Mouse (Mus musculus) embryonic facial prominence, embryonic 10.5 days (tissue): ENCODE results near the gene Spg20. TPM values are rescaled to one million over a fixed set of nuclear protein-coding genes. Genes with fewer than 3 reads are reported as not detected.

Experiments used
- DNase-seq: peaks from one replicate; pipeline ENCODE4 v3.0.0-alpha.2; 2017; ENCODE audit warnings: low spot score
- H3K27ac ChIP-seq: fragments of 300-500 bp; sonication (generic); replicated peaks from 2 replicates; pipeline ENCODE4 v1.5.1; 2016; ENCODE audit warnings: mild to moderate bottlenecking
- H3K27me3 ChIP-seq: fragments of 300-500 bp; sonication (generic); replicated peaks from 2 replicates; pipeline ENCODE4 v1.6.1; 2016; ENCODE audit warnings: low read depth, mild to moderate bottlenecking; ENCODE audit not compliant: poor library complexity, severe bottlenecking
- H3K36me3 ChIP-seq: fragments of 300-500 bp; sonication (generic); replicated peaks from 2 replicates; pipeline ENCODE4 v1.6.1; 2016; ENCODE audit warnings: mild to moderate bottlenecking, moderate library complexity
- H3K4me1 ChIP-seq: fragments of 300-500 bp; sonication (generic); 2 replicates; pipeline ENCODE4 v1.6.1; 2016
- H3K4me3 ChIP-seq: fragments of 300-500 bp; sonication (generic); 2 replicates; pipeline ENCODE4 v1.5.1; 2016; ENCODE audit warnings: mild to moderate bottlenecking, moderate library complexity
- H3K9me3 ChIP-seq: fragments of 300-500 bp; sonication (generic); 2 replicates; pipeline ENCODE4 v1.6.1; 2016; ENCODE audit warnings: mild to moderate bottlenecking
- WGBS: fragments of 180-500 bp; shearing (Covaris S2); methylation state at CpG from one replicate; pipeline ENCODE4 v1.1.7; 2016; 5-methylcytosine and 5-hydroxymethylcytosine counted together
- polyA plus RNA-seq: library from polyadenylated mRNA; unstranded; fragments of >200 nt; fragmentation: Nextera tagmentation; extraction: Ambion mirVana; gene quantifications from 2 replicates; pipeline ENCODE4 v1.2.1, GENCODE M21; 2016

Gene Spg20
- 72.1 and 75.9 TPM in 2 replicates for polyA plus RNA-seq

DNA sequence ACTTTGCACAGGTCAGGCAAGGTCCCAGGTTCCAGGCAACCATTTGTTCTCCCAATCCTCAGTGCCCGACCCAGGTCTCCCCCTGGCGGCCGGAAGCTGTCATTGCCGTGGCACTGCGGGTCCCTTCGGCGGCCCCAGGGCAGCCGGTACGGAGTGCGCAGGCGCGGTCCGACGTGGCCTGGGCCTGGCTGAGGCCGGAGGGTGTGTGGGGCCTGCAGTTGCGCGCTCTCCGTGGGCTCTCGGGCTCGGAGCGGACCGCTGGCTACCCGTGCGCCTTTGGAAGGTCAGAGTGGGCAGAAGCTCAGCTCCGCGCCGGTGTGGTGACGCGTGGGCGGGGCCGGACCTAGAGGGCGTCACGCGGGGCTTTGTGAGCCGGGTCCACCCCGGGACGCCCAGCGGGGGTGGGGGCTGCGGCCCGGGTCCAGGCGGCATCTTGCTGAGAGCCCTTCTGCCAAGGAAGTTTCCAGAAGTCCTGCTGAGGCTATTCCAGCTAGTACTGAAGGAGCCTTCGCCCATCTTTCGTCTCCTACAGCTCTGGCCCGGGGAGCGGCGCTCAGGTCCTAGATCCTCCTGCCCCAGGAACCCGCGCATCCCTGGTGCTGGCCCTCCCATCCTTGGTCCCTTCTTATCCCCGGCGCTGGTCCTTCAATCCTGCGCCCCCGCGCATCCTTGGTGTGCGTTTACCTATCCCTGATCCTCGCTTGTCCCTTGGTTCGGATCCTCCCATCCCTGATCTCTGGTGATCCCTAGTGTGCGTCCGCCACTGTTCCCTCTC, at the start of gene Spg20:
Gene Spg20 (plus strand): TSS at position 174 of the 775 bp plus-strand sequence.
- Histone ChIP-seq H3K4me3 (peak within 1 kb of the TSS; percentile 84), H3K27me3 (no peaks in the 10 kb centered on the region), H3K27ac (peak within 1 kb of the TSS; percentile 97), H3K36me3 (peaks cover 9% of the 10 kb centered on the region), H3K9me3 (no peaks in the 10 kb centered on the region), H3K4me1 (peaks cover 28% of the 10 kb centered on the region)
- DNase-seq = peak; percentile 97
- under 1% methylated on average over 58 of the region's 58 CpGs for WGBS

DNA sequence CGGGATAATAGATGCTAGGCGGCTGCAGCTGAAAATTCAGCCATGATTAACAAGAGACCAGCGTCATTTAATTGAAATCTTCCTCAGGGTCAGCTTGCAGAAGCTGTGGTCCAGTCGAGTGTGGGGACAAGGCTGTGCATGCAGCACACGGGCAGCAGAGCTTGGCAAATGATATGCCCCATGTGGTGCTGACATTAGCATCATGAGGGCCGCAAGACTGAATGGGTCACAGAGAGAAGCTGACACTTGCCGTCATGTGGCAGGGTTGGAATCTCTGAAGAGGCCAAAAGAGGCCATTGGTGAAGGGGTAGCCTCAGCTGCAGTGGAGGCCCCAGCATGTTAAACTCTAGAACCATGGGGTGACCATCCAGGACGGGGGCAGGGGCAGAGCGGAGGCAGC, 49.3 kb upstream of the Spg20 start:
- DNase-seq = no peak
- H3K27me3 ChIP-seq = peaks cover 26% of the 10 kb centered on the region
- no peak overlapping the region for H3K27ac ChIP-seq
- no peaks in the 10 kb centered on the region for H3K4me1 ChIP-seq
- H3K9me3 ChIP-seq = no peaks in the 10 kb centered on the region
- H3K36me3 ChIP-seq = no peaks in the 10 kb centered on the region
- 72% methylated on average over 9 of the region's 9 CpGs for WGBS
- no peak overlapping the region for H3K4me3 ChIP-seq

DNA sequence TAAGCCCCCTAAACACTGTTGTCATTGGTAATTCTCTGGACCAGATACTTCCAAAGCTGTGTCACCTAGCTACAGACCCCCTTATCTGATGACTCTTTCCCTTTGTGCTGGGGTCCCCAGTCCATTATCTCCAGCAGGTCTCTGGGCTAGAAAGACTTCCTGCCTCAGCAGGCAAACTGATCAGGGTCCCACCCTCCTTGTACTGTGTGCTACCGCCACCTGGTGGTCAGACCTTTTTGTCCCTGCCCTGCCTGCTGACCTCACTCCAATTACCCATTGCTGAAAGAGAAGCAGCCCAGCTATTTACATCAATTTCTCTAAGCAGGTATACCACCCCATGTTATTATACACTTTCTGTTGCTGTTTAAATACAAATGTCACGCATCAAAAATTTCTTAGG, 47.5 kb upstream of the Spg20 start:
- Histone ChIP-seq H3K27me3 (peaks cover 16% of the 10 kb centered on the region), H3K4me1 (no peaks in the 10 kb centered on the region), H3K4me3 (no peak overlapping the region), H3K9me3 (no peaks in the 10 kb centered on the region), H3K36me3 (no peaks in the 10 kb centered on the region), H3K27ac (no peak overlapping the region)
- peak; percentile 84 for DNase-seq
- 12% methylated on average over 2 of the region's 2 CpGs for WGBS

DNA sequence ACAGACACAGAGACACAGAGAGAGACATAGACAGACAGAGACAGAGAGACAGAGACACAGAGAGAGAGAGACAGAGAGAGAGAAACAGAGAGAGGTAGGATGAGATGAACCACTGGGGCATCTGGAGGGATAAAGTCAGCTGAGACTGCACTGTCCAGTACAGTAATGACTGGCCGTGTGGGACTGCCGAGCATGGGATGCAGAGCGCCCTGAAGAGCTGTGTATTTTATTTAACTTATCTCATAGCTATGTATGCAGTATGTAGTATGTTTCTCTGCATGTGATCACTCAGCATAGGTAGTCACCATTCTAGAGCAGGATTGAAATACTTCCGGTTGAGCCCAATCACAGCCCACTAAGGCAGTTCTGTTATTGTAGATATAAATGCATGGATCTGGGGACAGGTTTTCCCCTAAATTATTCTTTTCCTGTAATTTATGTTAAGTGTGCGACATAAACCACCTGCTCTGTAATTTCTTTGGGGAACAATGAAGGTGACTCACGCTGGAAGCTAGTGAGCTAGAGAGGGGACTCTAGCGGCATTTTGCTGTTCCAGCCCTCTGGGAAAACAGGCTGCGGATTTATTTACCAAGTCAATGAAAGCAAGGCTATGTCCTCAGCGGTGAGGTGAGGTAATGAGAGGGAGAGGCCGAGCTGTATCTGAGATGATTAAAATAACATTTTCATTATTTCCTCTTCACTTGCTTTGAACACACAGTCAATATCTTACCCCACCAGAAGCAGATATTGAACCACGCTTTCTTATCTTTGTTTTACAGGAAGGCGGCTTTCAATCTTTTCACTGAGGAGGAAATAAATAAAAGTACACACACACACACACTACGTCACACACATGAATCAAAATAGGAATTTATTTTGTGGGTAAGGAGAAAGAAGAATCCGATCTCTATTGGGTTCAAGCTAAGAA, 45.9 kb upstream of the Spg20 start:
- H3K9me3 ChIP-seq = no peaks in the 10 kb centered on the region
- 72% methylated on average over 14 of the region's 14 CpGs for WGBS
- H3K27me3 ChIP-seq = peaks cover 14% of the 10 kb centered on the region
- H3K4me3 ChIP-seq = no peak overlapping the region
- DNase-seq = no peak
- H3K4me1 ChIP-seq = no peaks in the 10 kb centered on the region
- no peaks in the 10 kb centered on the region for H3K36me3 ChIP-seq
- H3K27ac ChIP-seq = no peak overlapping the region

DNA sequence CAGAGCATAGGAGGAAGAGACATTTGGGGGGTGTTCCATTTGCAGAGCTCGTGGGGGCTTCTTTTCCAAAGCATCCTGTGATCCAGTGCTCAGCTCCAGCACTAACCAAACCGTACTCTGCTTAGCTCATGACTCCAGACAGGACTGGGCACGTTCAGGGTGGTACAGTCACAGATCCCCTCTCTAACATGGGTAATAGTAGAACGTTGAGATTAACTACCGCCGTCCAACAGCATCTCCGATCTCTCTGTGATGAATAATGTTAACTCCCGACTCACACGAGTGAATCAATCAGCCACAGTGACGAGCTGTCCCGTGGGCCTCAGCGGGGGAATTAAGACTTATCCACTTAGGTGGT, 45.3 kb upstream of the Spg20 start:
- WGBS = 74% methylated on average over 12 of the region's 12 CpGs
- no peaks in the 10 kb centered on the region for H3K4me1 ChIP-seq
- no peak for DNase-seq
- no peak overlapping the region for H3K4me3 ChIP-seq
- no peaks in the 10 kb centered on the region for H3K36me3 ChIP-seq
- H3K9me3 ChIP-seq = no peaks in the 10 kb centered on the region
- H3K27ac ChIP-seq = no peak overlapping the region
- peaks cover 14% of the 10 kb centered on the region for H3K27me3 ChIP-seq

DNA sequence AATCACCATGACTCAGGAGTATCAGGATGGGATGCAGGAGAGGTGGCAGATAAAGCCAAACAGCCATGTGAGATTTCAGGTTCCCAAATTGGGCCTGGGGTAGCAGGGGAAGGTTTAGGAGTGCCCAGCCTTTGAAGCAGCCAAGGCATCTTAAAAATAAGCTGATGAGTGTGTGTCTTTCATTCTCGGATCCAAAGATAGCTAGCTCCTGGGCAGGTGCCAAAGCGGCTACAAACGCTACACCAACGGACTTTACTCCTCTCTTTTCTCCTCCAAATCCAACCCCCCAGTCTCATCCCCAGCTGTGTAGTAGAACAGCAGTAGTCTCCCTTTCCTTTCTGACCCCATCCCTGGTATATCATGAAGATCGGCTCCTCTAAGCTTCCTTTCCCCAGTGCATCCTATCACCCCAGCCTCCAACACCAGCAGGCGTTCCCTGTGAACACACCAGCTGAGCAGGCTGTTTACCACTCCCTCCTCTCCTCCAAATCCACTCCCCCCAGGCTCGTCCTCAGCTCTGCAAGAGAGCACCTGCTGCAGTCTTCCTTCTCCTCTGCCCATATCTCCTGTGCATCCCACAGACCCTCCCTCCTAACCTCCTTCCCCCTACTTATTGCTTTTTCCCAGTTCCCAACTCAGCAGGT, 44.0 kb upstream of the Spg20 start:
- Histone ChIP-seq H3K27me3 (peaks cover 14% of the 10 kb centered on the region), H3K4me1 (no peaks in the 10 kb centered on the region), H3K9me3 (no peaks in the 10 kb centered on the region), H3K27ac (no peak overlapping the region), H3K4me3 (no peak overlapping the region), H3K36me3 (no peaks in the 10 kb centered on the region)
- no peak for DNase-seq
- 36% methylated on average over 7 of the region's 7 CpGs for whole genome bisulfite sequencing

DNA sequence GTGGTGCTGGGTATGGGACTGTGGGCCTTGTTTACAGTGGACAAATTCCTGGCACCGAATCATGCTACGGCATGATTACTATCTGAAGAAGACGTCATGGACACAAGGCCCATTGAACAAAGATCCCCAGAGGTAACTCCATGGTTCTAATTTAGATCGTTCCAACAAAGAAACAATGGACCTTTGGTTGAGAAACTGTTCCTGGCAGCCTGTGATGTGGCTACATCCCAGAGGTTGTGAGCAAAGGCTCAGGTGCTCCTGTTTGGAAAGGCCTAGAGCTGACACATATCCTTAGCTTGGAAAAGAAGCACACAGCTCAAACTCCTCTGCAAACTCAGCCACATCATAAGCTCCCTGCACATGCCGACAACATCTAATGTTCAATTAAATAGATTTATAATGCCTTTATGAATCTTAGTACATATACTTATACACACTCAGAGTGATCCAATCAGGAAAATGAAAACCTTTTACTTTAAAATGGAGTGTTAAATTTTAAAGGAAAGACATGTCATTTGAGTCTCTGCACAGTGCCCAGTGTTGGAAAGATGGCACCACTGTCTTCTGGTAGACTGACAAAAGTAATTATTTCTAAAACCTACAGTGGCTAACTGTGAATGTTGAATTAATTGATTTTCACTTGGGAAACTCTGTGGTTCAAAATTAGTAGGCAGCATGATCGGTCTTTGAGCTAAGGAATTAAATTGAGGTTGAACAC, 37.2 kb upstream of the Spg20 start:
- H3K9me3 ChIP-seq = no peaks in the 10 kb centered on the region
- H3K4me3 ChIP-seq = no peak overlapping the region
- DNase-seq = no peak
- H3K36me3 ChIP-seq = no peaks in the 10 kb centered on the region
- H3K27me3 ChIP-seq = no peaks in the 10 kb centered on the region
- 72% methylated on average over 6 of the region's 6 CpGs for WGBS
- H3K4me1 ChIP-seq = no peaks in the 10 kb centered on the region
- H3K27ac ChIP-seq = no peak overlapping the region

DNA sequence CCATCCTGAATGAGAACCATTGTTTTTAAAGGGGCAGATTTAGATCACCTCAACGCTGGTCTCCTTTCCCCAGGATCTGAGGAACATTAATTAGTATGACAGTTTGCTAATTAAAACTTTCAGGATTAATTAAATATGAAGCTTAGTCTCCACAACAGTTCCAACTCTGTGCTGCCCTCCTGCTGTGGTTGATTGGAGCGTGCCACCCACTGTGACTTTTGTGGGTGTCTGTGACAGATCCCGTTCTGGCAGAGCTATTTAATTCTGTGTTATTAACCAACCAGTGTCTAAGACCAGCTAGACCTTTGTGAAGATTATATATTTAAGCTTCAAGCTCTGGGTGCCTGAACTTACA, 36.6 kb upstream of the Spg20 start:
- no peaks in the 10 kb centered on the region for H3K9me3 ChIP-seq
- H3K27ac ChIP-seq = no peak overlapping the region
- no peak for DNase-seq
- H3K36me3 ChIP-seq = no peaks in the 10 kb centered on the region
- no peaks in the 10 kb centered on the region for H3K4me1 ChIP-seq
- no peak overlapping the region for H3K4me3 ChIP-seq
- WGBS = 58% methylated on average over 3 of the region's 3 CpGs
- H3K27me3 ChIP-seq = no peaks in the 10 kb centered on the region

DNA sequence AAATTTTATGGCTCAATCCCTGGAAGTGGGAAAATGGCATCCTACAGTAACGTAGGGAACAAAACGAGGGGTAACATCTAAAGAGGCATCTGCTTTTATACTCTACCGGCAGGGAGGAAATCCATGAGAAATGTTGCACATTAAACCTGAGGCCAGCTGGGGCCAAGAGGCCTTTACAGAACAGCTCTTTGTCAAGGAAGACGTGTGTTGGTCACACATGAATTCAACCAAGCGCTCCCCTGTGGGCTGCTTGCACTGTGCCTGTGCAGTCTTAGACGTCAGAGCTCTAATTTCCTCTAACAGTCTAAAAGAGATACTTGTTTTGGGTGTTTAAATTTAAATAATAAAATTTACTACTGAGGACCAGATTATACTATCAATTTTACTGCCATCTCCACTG, 33.7 kb upstream of the Spg20 start:
- WGBS = 48% methylated on average over 6 of the region's 6 CpGs
- H3K4me3 ChIP-seq = no peak overlapping the region
- no peak for DNase-seq

DNA sequence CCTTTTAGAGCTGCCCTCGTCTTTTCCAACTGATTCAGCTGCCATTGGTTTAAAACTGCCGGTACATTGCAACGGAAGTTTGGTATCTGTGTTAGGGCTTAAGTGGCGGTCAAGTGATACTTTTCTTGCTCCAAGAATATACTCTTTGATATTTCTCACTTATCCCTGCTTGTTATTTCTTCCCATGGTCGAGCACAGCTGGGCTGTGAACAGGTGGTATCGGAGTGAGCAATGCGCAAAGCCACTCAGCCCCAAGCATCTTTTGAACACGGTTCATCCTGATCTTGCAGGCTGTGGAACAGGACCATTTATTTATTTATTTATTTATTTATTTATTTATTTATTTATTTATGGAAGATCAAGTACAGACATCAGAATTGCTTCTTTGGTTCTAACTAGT, 32.3 kb upstream of the Spg20 start:
- Histone ChIP-seq H3K4me1 (no peaks in the 10 kb centered on the region), H3K4me3 (no peak overlapping the region), H3K36me3 (no peaks in the 10 kb centered on the region), H3K27ac (no peak overlapping the region), H3K27me3 (no peaks in the 10 kb centered on the region; the same call in 1 of the 2 replicates), H3K9me3 (no peaks in the 10 kb centered on the region)
- DNase-seq = no peak
- 86% methylated on average over 8 of the region's 8 CpGs for WGBS

More for the DNA sequence above, 33.7 kb upstream of the Spg20 start:
- Histone ChIP-seq H3K27me3 (no peaks in the 10 kb centered on the region; the same call in 1 of the 2 replicates), H3K4me1 (no peaks in the 10 kb centered on the region), H3K36me3 (no peaks in the 10 kb centered on the region), H3K27ac (no peak overlapping the region), H3K9me3 (no peaks in the 10 kb centered on the region)

GRCm38 (mm10) chr3:55080055-55080454, 31.9 kb upstream of the Spg20 start:
- Histone ChIP-seq H3K4me3 (no peak overlapping the region), H3K27ac (no peak overlapping the region), H3K9me3 (no peaks in the 10 kb centered on the region), H3K27me3 (no peaks in the 10 kb centered on the region; the same call in 1 of the 2 replicates), H3K4me1 (no peaks in the 10 kb centered on the region), H3K36me3 (no peaks in the 10 kb centered on the region)
- 16% methylated on average over 6 of the region's 6 CpGs for WGBS
- DNase-seq = peak; percentile 72

GRCm38 (mm10) chr3:55084781-55085180, 27.1 kb upstream of the Spg20 start:
- no peaks in the 10 kb centered on the region; the same call in 1 of the 2 replicates for H3K27me3 ChIP-seq
- no peak overlapping the region for H3K27ac ChIP-seq
- DNase-seq = no peak
- no peak overlapping the region for H3K4me3 ChIP-seq
- H3K36me3 ChIP-seq = no peaks in the 10 kb centered on the region
- 73% methylated on average over 6 of the region's 6 CpGs for WGBS
- no peaks in the 10 kb centered on the region for H3K4me1 ChIP-seq
- no peaks in the 10 kb centered on the region for H3K9me3 ChIP-seq
